In the genomic region with DNA sequence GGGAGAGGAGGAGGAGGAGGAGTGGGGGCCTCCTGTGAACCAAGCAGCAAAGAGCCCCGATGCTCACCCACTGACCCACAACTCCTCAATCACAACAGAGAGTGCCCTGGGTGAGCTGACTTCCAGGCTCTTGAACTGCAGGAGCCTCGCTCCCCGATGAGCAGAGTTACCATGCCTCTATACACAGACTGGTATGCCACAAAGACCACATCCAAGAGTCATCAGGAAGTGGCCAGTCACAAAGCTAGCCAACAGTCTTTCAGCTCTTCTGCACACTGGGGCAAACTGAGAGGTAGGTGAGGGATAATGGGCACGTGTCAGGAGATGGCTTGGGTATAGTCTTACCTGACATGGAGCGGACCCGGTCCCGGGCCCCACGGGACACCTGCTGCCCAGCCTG, we compare ENCODE assay signal across 25 mouse cellular contexts. TPM values are rescaled to one million over a fixed set of nuclear protein-coding genes. Genes with fewer than 3 reads are reported as not detected.
DNase-seq lines count a peak whose midpoint lies in the region; ATAC-seq lines count a peak whose summit lies in the region.
"Had no signal": no experiment of that assay in that cellular context is flagged by ENCODE, and none has a peak within 500 bp of the region (broad histone marks: within the 10 kb centered on the region; RNA-seq: fewer than 3 reads in every experiment).

No protein-coding gene starts in this region.

- DNase-seq in 416B (ENCODE audit: low read depth): peak; percentile 91
- DNase-seq in ovary, postnatal 14 days (ENCODE audit: low spot score): no peak
- no peak for DNase-seq in adrenal gland, postnatal 10 days
- DNase-seq in adrenal gland, postnatal 14 days: no peak
- DNase-seq: adrenal gland, postnatal 25 days; B cell, adult 2 months; cerebellum, adult 18-20 months; cerebellum, adult 9-10 months; cerebellum, postnatal 14 days; forebrain, postnatal 0 days; gastrocnemius, adult 2 months; gastrocnemius, postnatal 14 days; heart, adult 18-20 months; heart, postnatal 10 days; heart, postnatal 36 days had no signal

- peak; percentile 52 for ATAC-seq in megakaryocyte, adult 5-6 weeks (ENCODE audit: poor library complexity, severe bottlenecking)
- ATAC-seq in monocyte, adult 5-6 weeks (replicated peaks; ENCODE audit: insufficient number of reproducible peaks, low FRiP score, low TSS enrichment, poor library complexity, severe bottlenecking): 0 out of 2 replicates have a peak, but pooled peaks have one; percentile 23
- ATAC-seq: forebrain, embryonic 14.5 days; forebrain, postnatal 0 days; hindbrain, postnatal 0 days; inflammation-experienced regulatory T-cells, adult 6 months; Patski had no signal

RNA-seq across cellular contexts. Expression of a gene that starts 28.5 kb away (rescaled TPM):
- 60.9 and 78.2 TPM in 2 replicates for total RNA-seq in megakaryocyte, adult 5-6 weeks (2015)
- total RNA-seq in megakaryocyte, adult 5-6 weeks (2017): 25.5 and 32.4 TPM in 2 replicates
- 20.2 to 53.0 TPM (median 29.4 TPM) in 3 replicates for total RNA-seq in monocyte, adult 5-6 weeks (2017)
- total RNA-seq in adrenal gland, postnatal 10 days (2021): 100 to 1,000 TPM in 1 of 2 experiments, 10 to 100 TPM in 1; 84.9 to 110 TPM
- total RNA-seq in adrenal gland, postnatal 14 days (2021): 100 and 110 TPM in 2 replicates

RNA-seq across cellular contexts. Expression of a gene that starts 28.5 kb away (rescaled TPM):
- total RNA-seq in megakaryocyte, adult 5-6 weeks (2015): 0.50 and 2.1 TPM in 2 replicates
- 3.4 and 4.7 TPM in 2 replicates for total RNA-seq in megakaryocyte, adult 5-6 weeks (2017)
- total RNA-seq in monocyte, adult 5-6 weeks (2017): 2.5 to 2.6 TPM in 2 of 3 replicates, not detected in the other
- total RNA-seq in adrenal gland, postnatal 10 days (2021): 10 to 100 TPM in 1 of 2 experiments, 1 to 10 TPM in 1; 6.4 to 11.6 TPM
- total RNA-seq in adrenal gland, postnatal 14 days (2021): 7.2 and 7.7 TPM in 2 replicates

RNA-seq across cellular contexts. Expression of a gene that starts 46.2 kb away (rescaled TPM):
- total RNA-seq in megakaryocyte, adult 5-6 weeks (2015): 0.30 and 1.4 TPM in 2 replicates
- 1.1 and 1.5 TPM in 2 replicates for total RNA-seq in megakaryocyte, adult 5-6 weeks (2017)
- 0.48 to 0.78 TPM in 2 of 3 replicates, not detected in the other for total RNA-seq in monocyte, adult 5-6 weeks (2017)
- 10 to 100 TPM; 66.9 to 72.8 TPM for total RNA-seq in adrenal gland, postnatal 10 days (2021)
- total RNA-seq in adrenal gland, postnatal 14 days (2021): 90.2 and 99.1 TPM in 2 replicates

RNA-seq across cellular contexts. Expression of a gene that starts 54.3 kb away (rescaled TPM):
- total RNA-seq in megakaryocyte, adult 5-6 weeks (2015): not detected in 2 replicates
- total RNA-seq in megakaryocyte, adult 5-6 weeks (2017): not detected in 2 replicates
- not detected in 3 replicates for total RNA-seq in monocyte, adult 5-6 weeks (2017)
- total RNA-seq in adrenal gland, postnatal 10 days (2021): not detected
- not detected in 2 replicates for total RNA-seq in adrenal gland, postnatal 14 days (2021)
- total RNA-seq: adrenal gland, adult 18-20 months; adrenal gland, postnatal 25 days; CH12.LX; forebrain, postnatal 0 days; G1E; gastrocnemius, adult 2 months; gastrocnemius, postnatal 14 days; gastrocnemius, postnatal 4 days; heart, adult 18-20 months; heart, postnatal 10 days; heart, postnatal 36 days had no signal

RNA-seq across cellular contexts. Expression of a gene that starts 54.3 kb away (rescaled TPM):
- 7.8 and 10.8 TPM in 2 replicates for total RNA-seq in megakaryocyte, adult 5-6 weeks (2015)
- total RNA-seq in megakaryocyte, adult 5-6 weeks (2017): 13.1 and 19.9 TPM in 2 replicates
- total RNA-seq in monocyte, adult 5-6 weeks (2017): 9.1 to 15.7 TPM (median 11.9 TPM) in 3 replicates
- total RNA-seq in adrenal gland, postnatal 10 days (2021): 10 to 100 TPM; 40.2 to 51.0 TPM
- total RNA-seq in adrenal gland, postnatal 14 days (2021): 42.2 and 44.3 TPM in 2 replicates

Comparison
In these comparisons a context has a peak if more than half of its experiments do, and no peak if none do; other contexts are left out.
1. RNA of a gene that starts 46.2 kb away (total RNA-seq): 90.2 to 99.1 TPM in adrenal gland, postnatal 14 days and 66.9 to 72.8 TPM in adrenal gland, postnatal 10 days; 0.30 to 1.5 TPM in megakaryocyte, adult 5-6 weeks and 0.48 to 0.78 TPM in monocyte, adult 5-6 weeks; every median in the first group is over 10 times any median in the second.